Mouse (Mus musculus): ENCODE measurements at regions not wholly inside any gene's neighbourhood (a gene's known extent, or its start where the extent isn't known, plus 50 kb on each side); places are given as distances from the start of the nearest gene placed in this dataset.

DNA sequence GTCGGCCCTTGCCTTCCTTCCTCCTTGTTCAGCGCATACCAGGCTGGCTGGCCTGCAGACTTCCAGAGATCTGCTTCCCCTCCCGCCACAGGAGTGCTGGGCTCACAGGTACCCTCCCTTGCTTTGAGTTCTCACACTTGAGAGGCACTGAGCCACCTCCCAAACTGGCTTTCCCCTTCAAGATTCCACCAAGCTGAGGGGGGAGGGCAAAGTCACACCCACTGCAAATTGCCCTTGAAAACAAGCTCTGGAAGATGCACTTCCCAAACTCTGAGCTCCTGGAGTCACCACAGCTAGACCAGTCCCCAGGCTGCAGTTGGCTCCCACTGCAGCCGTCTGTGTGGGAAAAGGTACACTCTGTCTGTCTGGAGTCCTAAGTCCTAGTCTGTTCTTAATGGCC, 142.1 kb upstream of the Slc22a12 start:
- ATAC-seq (ENCODE audit: insufficient number of reproducible peaks, insufficient read depth, low FRiP score, low TSS enrichment, low read depth), result no peak
- no peak overlapping the region for H3K4me2 ChIP-seq
- no peak overlapping the region for H3K9ac ChIP-seq
- no peaks in the 10 kb centered on the region for H3K4me1 ChIP-seq
- H3K36me3 ChIP-seq, result no peaks in the 10 kb centered on the region
- 26% methylated on average over 4 of the region's 4 CpGs for WGBS
- no peak overlapping the region for H3K27ac ChIP-seq
- H3K9me3 ChIP-seq, result no peaks in the 10 kb centered on the region
- H3K4me3 ChIP-seq, result no peak overlapping the region
- H3K27me3 ChIP-seq, result peaks cover 4% of the 10 kb centered on the region; the same call in 1 of the 2 replicates

DNA sequence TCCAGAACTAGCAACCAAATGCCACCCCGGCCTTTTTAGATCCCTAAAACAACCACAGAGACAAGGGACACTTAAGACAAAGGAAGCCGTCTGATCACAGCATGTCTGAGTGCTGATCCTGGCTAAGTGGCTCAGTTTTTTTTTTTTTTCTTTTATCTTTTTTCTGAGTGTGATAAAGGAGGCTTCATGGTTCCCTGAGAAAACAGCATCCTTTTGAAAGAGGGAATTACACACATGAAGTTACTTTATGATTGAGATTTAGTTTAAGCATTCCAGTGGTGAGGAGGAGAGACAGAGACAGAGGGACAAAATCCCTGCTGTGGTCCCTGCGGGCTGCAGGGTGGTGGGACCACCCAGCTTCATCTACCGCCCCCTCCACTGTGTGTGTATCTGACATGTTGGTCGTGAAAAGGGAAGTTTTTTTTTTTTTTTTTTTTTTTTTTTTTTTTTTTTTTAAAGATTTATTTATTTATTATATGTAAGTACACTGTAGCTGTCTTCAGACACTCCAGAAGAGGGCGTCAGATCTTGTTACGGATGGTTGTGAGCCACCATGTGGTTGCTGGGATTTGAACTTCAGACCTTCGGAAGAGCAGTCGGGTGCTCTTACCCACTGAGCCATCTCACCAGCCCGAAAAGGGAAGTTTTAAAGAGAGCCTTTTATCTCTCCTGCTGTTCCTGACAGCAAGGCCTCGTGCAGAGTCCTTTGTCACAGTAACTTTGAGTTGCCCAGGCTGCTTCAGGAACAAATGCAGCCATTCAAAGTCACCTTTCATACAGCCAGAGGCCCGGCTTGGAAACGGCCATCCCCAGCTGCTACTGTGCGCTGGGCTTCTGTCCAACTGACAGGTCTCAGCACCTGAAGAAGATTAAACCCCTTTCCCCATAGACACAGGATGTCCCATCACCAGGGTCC, 136.8 kb upstream of the Slc22a12 start:
- ATAC-seq (ENCODE audit: insufficient number of reproducible peaks, insufficient read depth, low FRiP score, low TSS enrichment, low read depth), result no peak
- H3K36me3 ChIP-seq, result no peaks in the 10 kb centered on the region
- H3K4me1 ChIP-seq, result no peaks in the 10 kb centered on the region
- 33% methylated on average over 13 of the region's 14 CpGs for WGBS
- H3K9me3 ChIP-seq, result no peaks in the 10 kb centered on the region
- no peaks in the 10 kb centered on the region for H3K27me3 ChIP-seq
- H3K9ac ChIP-seq, result no peak overlapping the region
- H3K4me3 ChIP-seq, result no peak overlapping the region
- H3K4me2 ChIP-seq, result no peak overlapping the region
- no peak overlapping the region for H3K27ac ChIP-seq

DNA sequence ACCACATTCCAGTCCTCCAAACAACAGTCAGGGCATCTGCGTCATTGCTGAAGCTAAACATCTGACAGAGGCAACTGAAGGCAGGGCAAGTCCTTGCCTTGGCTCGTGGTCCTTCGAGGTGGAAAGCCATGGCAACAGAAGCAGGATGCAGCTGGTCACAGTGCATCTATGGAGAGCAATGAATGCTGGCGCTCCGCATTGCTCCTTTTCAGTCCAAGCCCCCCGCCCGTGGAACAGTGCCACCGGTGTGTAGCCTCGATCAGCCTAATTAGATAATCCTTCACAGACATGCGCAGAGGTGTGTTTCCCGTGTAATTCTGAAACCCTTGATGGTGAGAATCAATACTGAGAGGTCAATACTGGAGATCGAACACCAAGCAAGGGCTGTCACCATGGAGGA, 134.7 kb upstream of the Slc22a12 start:
- Histone ChIP-seq H3K4me3 (no peak overlapping the region), H3K27ac (no peak overlapping the region), H3K4me1 (no peaks in the 10 kb centered on the region), H3K36me3 (no peaks in the 10 kb centered on the region), H3K9me3 (no peaks in the 10 kb centered on the region), H3K4me2 (no peak overlapping the region), H3K27me3 (no peaks in the 10 kb centered on the region), H3K9ac (no peak overlapping the region)
- WGBS, result 63% methylated on average over 12 of the region's 12 CpGs
- ATAC-seq (ENCODE audit: insufficient number of reproducible peaks, insufficient read depth, low FRiP score, low TSS enrichment, low read depth), result no peak

DNA sequence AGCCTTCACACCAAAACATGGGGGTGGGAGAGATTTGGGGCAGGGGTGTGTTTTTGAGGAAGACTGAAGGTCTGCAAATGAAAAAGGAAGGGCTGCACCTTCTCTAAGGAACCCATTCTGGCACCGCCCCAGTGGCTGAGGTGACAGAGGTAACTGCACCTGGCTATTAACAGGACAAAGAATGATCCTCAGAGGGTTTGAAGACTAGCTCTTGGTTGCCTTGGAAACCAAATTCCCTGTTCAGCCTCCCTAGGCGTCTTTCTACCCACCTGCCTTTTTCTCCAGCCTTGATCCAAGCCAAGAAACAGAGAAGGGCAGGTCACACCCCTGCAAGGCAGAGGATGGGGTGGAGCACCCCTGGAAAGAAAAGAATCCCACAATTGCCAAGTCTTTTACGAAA, 132.8 kb upstream of the Slc22a12 start:
- H3K9ac ChIP-seq, result no peak overlapping the region
- no peak overlapping the region for H3K27ac ChIP-seq
- no peaks in the 10 kb centered on the region for H3K4me1 ChIP-seq
- no peak overlapping the region for H3K4me3 ChIP-seq
- H3K9me3 ChIP-seq, result no peaks in the 10 kb centered on the region
- no peaks in the 10 kb centered on the region for H3K27me3 ChIP-seq
- WGBS, result 43% methylated on average over 3 of the region's 3 CpGs
- ATAC-seq (ENCODE audit: insufficient number of reproducible peaks, insufficient read depth, low FRiP score, low TSS enrichment, low read depth), result no peak
- H3K4me2 ChIP-seq, result no peak overlapping the region
- no peaks in the 10 kb centered on the region for H3K36me3 ChIP-seq

DNA sequence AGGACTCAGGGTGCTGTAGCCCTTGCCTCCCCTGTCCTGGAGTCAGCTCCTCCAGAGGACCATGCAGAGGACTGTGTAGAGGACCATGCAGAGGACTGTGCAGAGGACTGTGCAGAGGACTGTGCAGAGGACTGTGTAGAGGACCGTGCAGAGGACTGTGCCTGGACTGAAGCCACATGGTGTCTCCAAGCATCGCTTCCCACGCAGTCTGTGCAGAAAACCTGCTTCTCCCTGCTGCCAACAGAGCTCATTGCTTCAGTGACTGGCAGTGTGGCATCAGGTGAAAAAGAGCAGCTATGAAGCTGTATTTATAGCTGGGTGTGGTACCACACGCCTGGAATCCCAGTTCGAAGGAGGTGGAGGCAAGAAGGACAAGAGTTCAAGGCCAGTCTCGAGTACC, 128.9 kb upstream of the Slc22a12 start:
- no peak overlapping the region for H3K9ac ChIP-seq
- H3K4me1 ChIP-seq, result no peaks in the 10 kb centered on the region
- H3K4me3 ChIP-seq, result no peak overlapping the region
- WGBS, result 83% methylated on average over 6 of the region's 6 CpGs
- H3K9me3 ChIP-seq, result no peaks in the 10 kb centered on the region
- H3K36me3 ChIP-seq, result no peaks in the 10 kb centered on the region
- no peak overlapping the region for H3K4me2 ChIP-seq
- ATAC-seq (ENCODE audit: insufficient number of reproducible peaks, insufficient read depth, low FRiP score, low TSS enrichment, low read depth), result no peak
- H3K27me3 ChIP-seq, result no peaks in the 10 kb centered on the region
- no peak overlapping the region for H3K27ac ChIP-seq

DNA sequence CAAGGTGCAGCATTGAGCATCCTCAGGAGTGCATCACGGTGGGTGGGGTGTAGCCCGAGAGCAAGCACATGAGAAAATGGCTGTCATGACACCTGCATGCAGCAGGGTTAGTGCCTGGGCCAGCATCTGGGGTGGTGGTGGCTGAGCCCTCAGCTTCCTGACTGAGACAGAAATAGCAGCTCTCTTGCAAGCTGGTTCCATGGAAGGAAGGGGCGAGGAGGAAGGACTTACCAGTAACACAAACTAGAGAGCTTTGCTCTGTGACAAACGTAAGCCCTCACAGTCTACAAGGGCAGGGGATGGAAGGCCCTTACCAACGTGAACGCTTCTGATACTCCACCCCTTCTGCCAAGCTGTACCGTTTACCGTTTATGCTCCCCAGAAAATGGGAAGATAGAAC, 127.0 kb upstream of the Slc22a12 start:
- Histone ChIP-seq H3K36me3 (no peaks in the 10 kb centered on the region), H3K4me3 (no peak overlapping the region), H3K4me1 (no peaks in the 10 kb centered on the region), H3K27me3 (no peaks in the 10 kb centered on the region), H3K9me3 (no peaks in the 10 kb centered on the region), H3K4me2 (no peak overlapping the region), H3K9ac (no peak overlapping the region), H3K27ac (no peak overlapping the region)
- ATAC-seq (ENCODE audit: insufficient number of reproducible peaks, insufficient read depth, low FRiP score, low TSS enrichment, low read depth), result no peak
- 72% methylated on average over 8 of the region's 8 CpGs for WGBS

DNA sequence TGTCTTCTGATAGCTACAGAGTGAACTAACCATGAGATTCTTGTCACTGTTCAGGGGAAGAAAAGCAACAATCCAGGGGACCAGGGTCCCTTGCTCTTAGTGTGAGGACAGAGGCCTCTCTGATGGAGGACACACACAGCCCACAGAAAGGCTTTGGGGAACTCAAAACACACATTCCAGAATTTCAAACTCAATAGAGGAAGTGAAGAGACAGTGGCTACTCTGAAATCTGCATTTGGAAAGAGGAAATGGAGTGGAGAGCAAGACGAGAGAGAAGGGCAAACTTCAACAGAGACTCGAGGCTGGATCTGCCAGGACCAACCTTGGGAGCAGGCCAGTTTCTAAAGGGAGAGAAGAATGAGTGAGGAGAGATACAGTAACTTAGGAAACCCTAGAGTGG, 125.7 kb upstream of the Slc22a12 start:
- Histone ChIP-seq H3K27me3 (no peaks in the 10 kb centered on the region), H3K27ac (no peak overlapping the region), H3K4me3 (no peak overlapping the region), H3K9me3 (no peaks in the 10 kb centered on the region), H3K9ac (no peak overlapping the region), H3K36me3 (no peaks in the 10 kb centered on the region), H3K4me1 (no peaks in the 10 kb centered on the region), H3K4me2 (no peak overlapping the region)
- 62% methylated on average over 2 of the region's 2 CpGs for WGBS
- ATAC-seq (ENCODE audit: insufficient number of reproducible peaks, insufficient read depth, low FRiP score, low TSS enrichment, low read depth), result no peak

DNA sequence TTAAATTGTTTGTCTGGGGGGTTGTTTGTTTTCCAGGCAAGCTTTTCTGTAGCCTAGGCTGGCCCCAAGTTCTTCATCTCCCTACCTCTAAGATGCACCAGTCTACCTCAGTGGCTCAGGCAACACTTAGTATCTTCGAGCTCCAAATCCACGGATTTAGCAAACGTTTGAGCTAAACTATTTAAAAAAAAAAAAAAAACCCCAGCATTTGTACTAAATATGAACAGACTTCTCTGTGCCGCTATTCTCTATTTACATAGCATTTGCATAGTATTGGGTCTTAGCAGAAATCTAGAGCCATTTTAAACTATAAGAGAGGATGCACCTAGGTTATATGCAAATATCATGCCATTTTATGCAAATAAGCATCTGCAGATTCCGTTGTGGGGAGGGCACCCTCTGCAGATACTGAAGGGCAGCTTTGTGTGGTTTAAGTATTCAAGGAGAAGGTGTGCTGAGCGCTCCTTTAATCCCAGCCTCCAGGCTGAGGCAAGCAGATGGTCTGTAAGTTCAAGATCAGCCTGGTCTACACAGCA, 123.4 kb upstream of the Slc22a12 start:
- Histone ChIP-seq H3K9ac (no peak overlapping the region), H3K27me3 (no peaks in the 10 kb centered on the region), H3K27ac (no peak overlapping the region), H3K9me3 (no peaks in the 10 kb centered on the region), H3K36me3 (no peaks in the 10 kb centered on the region), H3K4me2 (no peak overlapping the region), H3K4me1 (no peaks in the 10 kb centered on the region), H3K4me3 (no peak overlapping the region)
- ATAC-seq (ENCODE audit: insufficient number of reproducible peaks, insufficient read depth, low FRiP score, low TSS enrichment, low read depth), result no peak
- WGBS, result 65% methylated on average over 6 of the region's 6 CpGs

DNA sequence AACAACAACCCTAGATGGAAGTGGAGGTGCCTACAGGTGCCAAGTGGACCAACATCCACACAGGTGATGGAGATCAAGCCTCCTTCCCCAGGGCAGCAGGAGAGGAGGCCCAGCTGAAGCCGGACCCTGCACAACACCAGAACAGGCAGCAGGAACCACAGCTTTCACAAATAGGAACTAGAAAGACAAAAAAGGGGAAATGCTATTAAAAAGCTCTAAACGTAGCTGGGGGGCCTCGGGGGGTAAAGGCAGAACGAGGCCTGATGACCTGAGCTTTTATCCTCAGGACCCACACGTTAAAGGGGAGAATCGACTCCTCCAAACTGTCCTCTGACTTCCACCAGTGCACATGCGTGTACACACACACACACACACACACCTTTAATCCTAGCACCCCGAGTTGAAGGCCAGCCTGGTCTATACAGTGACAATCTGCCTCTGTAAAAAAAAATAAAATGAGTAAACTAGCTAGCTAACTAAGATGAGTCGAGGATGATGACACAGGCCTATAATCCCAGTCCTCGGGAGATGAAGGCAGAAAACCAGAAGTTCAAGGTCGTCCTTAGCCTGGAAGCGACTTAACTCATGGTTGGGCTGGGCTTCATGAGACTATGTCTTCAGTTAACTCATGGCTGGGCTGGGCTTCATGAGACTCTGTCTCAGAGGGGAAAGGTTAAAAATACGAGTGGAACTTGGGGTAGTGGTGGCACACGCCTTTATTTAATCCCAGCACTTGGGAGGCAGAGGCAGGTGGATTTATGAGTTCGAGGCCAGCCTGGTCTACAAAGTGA, 122.6 kb upstream of the Slc22a12 start:
- 73% methylated on average over 15 of the region's 15 CpGs for WGBS

DNA sequence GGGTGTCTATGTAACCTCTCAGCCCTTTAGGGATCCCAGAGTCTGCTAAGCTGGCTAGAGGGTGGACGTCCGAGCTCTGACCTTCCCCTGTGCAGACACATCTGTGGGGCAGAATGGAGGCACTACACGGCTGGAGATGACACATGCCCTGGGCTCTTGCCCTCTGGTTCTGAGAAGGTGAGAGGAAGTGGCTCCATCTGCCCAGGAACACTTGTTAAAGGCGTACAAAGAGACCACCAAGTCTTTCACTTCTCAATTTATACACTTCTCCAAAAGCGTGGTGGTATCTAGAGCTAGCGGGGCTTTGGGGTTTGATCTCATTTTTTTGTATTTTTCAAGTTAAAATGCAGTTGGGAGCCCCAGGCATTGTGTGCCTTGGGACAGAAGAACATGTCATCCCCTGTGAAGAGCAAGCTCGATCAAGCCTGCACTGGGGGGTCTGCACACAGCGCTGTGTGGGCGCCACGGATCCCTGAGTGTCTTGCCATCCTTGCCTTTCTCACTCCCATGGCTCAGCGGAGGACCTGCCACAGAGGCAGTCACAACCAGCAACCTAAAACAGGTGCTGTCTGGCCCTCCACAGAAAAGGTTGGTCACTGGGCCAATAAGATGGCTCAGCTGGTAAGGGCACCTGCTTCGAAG, 121.6 kb upstream of the Slc22a12 start:
- Histone ChIP-seq H3K9ac (no peak overlapping the region), H3K4me1 (no peaks in the 10 kb centered on the region), H3K4me3 (no peak overlapping the region), H3K27ac (no peak overlapping the region), H3K4me2 (no peak overlapping the region), H3K36me3 (no peaks in the 10 kb centered on the region), H3K27me3 (no peaks in the 10 kb centered on the region), H3K9me3 (no peaks in the 10 kb centered on the region)
- no peak for ATAC-seq (ENCODE audit: insufficient number of reproducible peaks, insufficient read depth, low FRiP score, low TSS enrichment, low read depth)
- WGBS, result 82% methylated on average over 12 of the region's 12 CpGs

More for the DNA sequence above, 122.6 kb upstream of the Slc22a12 start:
- Histone ChIP-seq H3K4me3 (no peak overlapping the region), H3K27me3 (no peaks in the 10 kb centered on the region), H3K27ac (no peak overlapping the region), H3K9me3 (no peaks in the 10 kb centered on the region), H3K9ac (no peak overlapping the region), H3K4me2 (no peak overlapping the region), H3K4me1 (no peaks in the 10 kb centered on the region), H3K36me3 (no peaks in the 10 kb centered on the region)
- no peak for ATAC-seq (ENCODE audit: insufficient number of reproducible peaks, insufficient read depth, low FRiP score, low TSS enrichment, low read depth)

DNA sequence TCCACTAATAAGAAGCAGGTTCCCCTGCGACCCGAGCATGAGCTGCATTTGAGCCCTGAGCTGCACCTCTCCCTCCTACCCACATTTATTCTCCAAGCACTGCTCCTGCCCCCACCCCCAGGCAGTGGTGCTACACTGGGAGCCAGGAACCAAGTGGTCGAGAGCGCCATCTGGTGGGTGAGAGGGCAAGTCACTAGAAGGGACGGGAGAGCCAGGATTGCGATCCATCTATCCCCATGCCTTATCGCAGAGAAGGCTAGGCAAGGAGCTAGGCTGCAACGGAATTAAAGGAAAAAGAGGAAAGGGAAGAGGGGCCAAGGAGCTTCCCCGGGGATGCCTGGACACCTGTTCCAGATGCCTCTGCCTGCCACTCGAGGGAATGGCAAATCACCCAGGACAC, 120.6 kb upstream of the Slc22a12 start:
- WGBS, result 2% methylated on average over 10 of the region's 10 CpGs
- no peak overlapping the region for H3K4me3 ChIP-seq
- no peak overlapping the region; the same call in 1 of the 2 replicates for H3K4me2 ChIP-seq
- H3K27ac ChIP-seq, result no peak overlapping the region
- no peaks in the 10 kb centered on the region for H3K27me3 ChIP-seq
- ATAC-seq (ENCODE audit: insufficient number of reproducible peaks, insufficient read depth, low FRiP score, low TSS enrichment, low read depth), result no peak
- no peaks in the 10 kb centered on the region for H3K9me3 ChIP-seq
- H3K4me1 ChIP-seq, result no peaks in the 10 kb centered on the region
- 0 out of 2 replicates have a peak overlapping the region, but pooled peaks have one; percentile 11 for H3K9ac ChIP-seq
- no peaks in the 10 kb centered on the region for H3K36me3 ChIP-seq

All from embryonic facial prominence, embryonic 13.5 days (tissue).